ENCODE assay signal across 8 mouse cellular contexts in the genomic region with DNA sequence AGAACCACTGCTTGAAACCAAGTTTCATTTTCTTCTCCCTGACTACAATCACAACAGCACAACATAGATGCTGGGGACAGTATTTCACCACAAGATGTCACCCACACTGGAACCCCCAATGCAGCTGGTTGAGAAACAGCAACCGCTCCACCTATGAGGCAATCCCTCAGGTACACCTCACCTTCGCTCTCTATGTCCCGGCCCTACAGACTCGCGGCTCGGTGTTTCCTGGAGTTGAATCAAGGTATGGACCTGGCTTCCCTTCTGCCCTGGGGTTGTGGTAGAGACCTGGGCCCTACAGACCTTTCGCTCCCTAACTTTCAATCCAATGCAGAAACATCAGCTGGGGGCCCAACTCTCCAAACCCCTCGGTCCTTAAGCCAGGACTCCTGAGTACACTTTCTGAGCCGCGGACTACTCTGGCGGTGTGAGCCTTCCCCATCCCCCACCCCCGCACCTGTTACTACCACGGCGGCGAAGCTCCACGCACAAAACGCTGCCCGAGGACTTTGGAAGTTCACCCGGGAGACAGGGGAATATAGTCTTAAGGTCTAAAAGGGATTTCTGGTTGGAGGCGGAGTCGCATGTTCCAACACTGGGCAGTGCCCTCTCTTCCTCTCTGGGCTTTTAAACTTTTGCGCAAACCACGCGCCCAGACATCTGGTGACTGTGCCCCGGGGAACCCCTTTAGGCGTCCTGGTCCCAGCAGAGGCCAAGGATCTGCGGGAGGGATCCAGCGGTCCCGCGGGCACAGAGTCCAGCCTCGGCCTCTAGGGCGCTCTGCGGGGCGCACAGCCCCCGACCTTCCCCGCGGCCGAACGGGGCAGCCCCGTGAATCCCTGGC. TPM values are rescaled to one million over a fixed set of nuclear protein-coding genes. Genes with fewer than 3 reads are reported as not detected.
DNase-seq lines count a peak whose midpoint lies in the region; ATAC-seq and TF ChIP-seq lines count a peak whose summit lies in the region.

No protein-coding gene starts in this region.

- peak overlapping the region; percentile 80 for H3K4me3 ChIP-seq in gastrocnemius, adult 2 months
- peak overlapping the region; percentile 71 for H3K4me3 ChIP-seq in heart, postnatal 0 days (ENCODE audit: low read depth, low read length)
- peak overlapping the region; percentile 72 for H3K4me3 ChIP-seq in liver, embryonic 12.5 days
- H3K4me3 ChIP-seq in neural tube, embryonic 15.5 days (replicated peaks), result peak overlapping the region; percentile 48

- H3K27me3 ChIP-seq in heart, postnatal 0 days (ENCODE audit: control insufficient read depth, insufficient read depth, low read length), result no peaks in the 10 kb centered on the region
- H3K27me3 ChIP-seq in liver, embryonic 12.5 days (replicated peaks), result no peaks in the 10 kb centered on the region
- peaks cover 30% of the 10 kb centered on the region for H3K27me3 ChIP-seq in neural tube, embryonic 15.5 days (replicated peaks)

- whole genome bisulfite sequencing in heart, postnatal 0 days, result 9% methylated on average over 39 of the region's 40 CpGs
- WGBS in liver, embryonic 12.5 days (ENCODE audit: insufficient replicate concordance), result 4% methylated on average over 40 of the region's 40 CpGs
- 7% methylated on average over 39 of the region's 40 CpGs for WGBS in neural tube, embryonic 15.5 days

- intact Hi-C loops in gastrocnemius, adult 2 months (cut with DNase I), result no loop called here

- H3K9me3 ChIP-seq in heart, postnatal 0 days (replicated peaks; ENCODE audit: control insufficient read depth, low read length), result no peaks in the 10 kb centered on the region
- no peaks in the 10 kb centered on the region for H3K9me3 ChIP-seq in liver, embryonic 12.5 days (replicated peaks)
- H3K9me3 ChIP-seq in neural tube, embryonic 15.5 days (replicated peaks), result no peaks in the 10 kb centered on the region

- no peak for TF ChIP-seq EP300 in heart, postnatal 0 days (IDR thresholded peaks at IDR 0.05; ENCODE audit: low read depth)

- peak overlapping the region; percentile 77 for H3K9ac ChIP-seq in heart, postnatal 0 days (replicated peaks; ENCODE audit: low read depth, low read length)
- peak overlapping the region; percentile 91 for H3K9ac ChIP-seq in liver, embryonic 12.5 days
- H3K9ac ChIP-seq in neural tube, embryonic 15.5 days (replicated peaks), result peak overlapping the region; percentile 47

- no peaks in the 10 kb centered on the region for H3K36me3 ChIP-seq in heart, postnatal 0 days (replicated peaks; ENCODE audit: control insufficient read depth, insufficient read depth, low read length)
- H3K36me3 ChIP-seq in liver, embryonic 12.5 days, result no peaks in the 10 kb centered on the region
- H3K36me3 ChIP-seq in neural tube, embryonic 15.5 days, result no peaks in the 10 kb centered on the region

- peak; percentile 9 for ATAC-seq in heart, postnatal 0 days (ENCODE audit: insufficient read depth, low read depth)
- ATAC-seq in liver, embryonic 12.5 days, result no peak; the same call in none of the 2 replicates
- ATAC-seq in neural tube, embryonic 15.5 days (ENCODE audit: low FRiP score), result no peak

- peak overlapping the region; percentile 85 for H3K4me2 ChIP-seq in heart, postnatal 0 days (ENCODE audit: low read depth, low read length)
- H3K4me2 ChIP-seq in liver, embryonic 12.5 days, result peak overlapping the region; percentile 88
- peak overlapping the region; percentile 75 for H3K4me2 ChIP-seq in neural tube, embryonic 15.5 days

- peak; percentile 69 for DNase-seq in gastrocnemius, adult 2 months
- no peak for DNase-seq in gastrocnemius, postnatal 25 days
- DNase-seq in R1 (ENCODE audit: low read depth, low spot score), result peak; percentile 27
- DNase-seq in heart, postnatal 0 days (ENCODE audit: low spot score), result no peak
- no peak for DNase-seq in Muller cell, postnatal 12 days (ENCODE audit: inconsistent ontology term)
- no peak for DNase-seq in retina, embryonic 14.5 days (ENCODE audit: low spot score)

- TF ChIP-seq CTCF in gastrocnemius, adult 2 months (IDR thresholded peaks at IDR 0.05), result no peak; the same call in 1 of the 2 replicates
- TF ChIP-seq CTCF in heart, postnatal 0 days (IDR thresholded peaks at IDR 0.05; ENCODE audit: low read depth), result no peak

- H3K27ac ChIP-seq in gastrocnemius, adult 2 months, result peak overlapping the region; percentile 98
- H3K27ac ChIP-seq in heart, postnatal 0 days (ENCODE audit: low read depth), result peak overlapping the region; percentile 60
- peak overlapping the region; percentile 90 for H3K27ac ChIP-seq in liver, embryonic 12.5 days
- no peak overlapping the region for H3K27ac ChIP-seq in neural tube, embryonic 15.5 days (replicated peaks)

- H3K4me1 ChIP-seq in heart, postnatal 0 days (ENCODE audit: control insufficient read depth, insufficient read depth), result peaks cover 50% of the 10 kb centered on the region
- H3K4me1 ChIP-seq in liver, embryonic 12.5 days, result peaks cover 92% of the 10 kb centered on the region
- H3K4me1 ChIP-seq in neural tube, embryonic 15.5 days, result peaks cover 45% of the 10 kb centered on the region

RNA-seq across cellular contexts. Expression of a gene that starts 3.3 kb away (rescaled TPM):
- total RNA-seq in gastrocnemius, adult 2 months (2021), result 10 to 100 TPM; 11.6 to 14.4 TPM
- total RNA-seq in gastrocnemius, postnatal 25 days (2021), result 1 to 10 TPM; 6.3 to 7.5 TPM
- total RNA-seq in heart, postnatal 0 days (2014; rRNA removed; ENCODE audit: low replicate concordance), result 19.0 and 25.5 TPM in 2 replicates
- polyA plus RNA-seq in heart, postnatal 0 days (2015; fragmentation: Nextera tagmentation; extraction: Ambion mirVana), result 5.8 and 6.1 TPM in 2 replicates
- 8.0 and 8.5 TPM in 2 replicates for polyA plus RNA-seq in liver, embryonic 12.5 days (2016; fragmentation: Nextera tagmentation; extraction: Ambion mirVana)
- 1.4 and 4.0 TPM in 2 replicates for polyA plus RNA-seq in neural tube, embryonic 15.5 days (2015; fragmentation: Nextera tagmentation; extraction: Ambion mirVana)

RNA-seq across cellular contexts. Expression of a gene that starts 29.8 kb away (rescaled TPM):
- total RNA-seq in gastrocnemius, adult 2 months (2021), result 1 to 10 TPM in 1 of 2 experiments, not detected in 1; 1.0 TPM
- under 1 TPM in 1 of 2 experiments, not detected in 1; 0.35 TPM for total RNA-seq in gastrocnemius, postnatal 25 days (2021)
- not detected in 2 replicates for total RNA-seq in heart, postnatal 0 days (2014; rRNA removed; ENCODE audit: low replicate concordance)
- polyA plus RNA-seq in heart, postnatal 0 days (2015; fragmentation: Nextera tagmentation; extraction: Ambion mirVana), result 2.5 and 2.6 TPM in 2 replicates
- polyA plus RNA-seq in liver, embryonic 12.5 days (2016; fragmentation: Nextera tagmentation; extraction: Ambion mirVana), result 0.19 and 0.41 TPM in 2 replicates
- 3.1 and 3.4 TPM in 2 replicates for polyA plus RNA-seq in neural tube, embryonic 15.5 days (2015; fragmentation: Nextera tagmentation; extraction: Ambion mirVana)

RNA-seq across cellular contexts. Expression of a gene that starts 30.6 kb away (rescaled TPM):
- total RNA-seq in gastrocnemius, adult 2 months (2021), result 10 to 100 TPM in 1 of 2 experiments, 1 to 10 TPM in 1; 9.6 to 14.7 TPM
- 10 to 100 TPM in 1 of 2 experiments, 1 to 10 TPM in 1; 7.5 to 14.7 TPM for total RNA-seq in gastrocnemius, postnatal 25 days (2021)
- total RNA-seq in heart, postnatal 0 days (2014; rRNA removed; ENCODE audit: low replicate concordance), result 11.4 and 38.8 TPM in 2 replicates
- polyA plus RNA-seq in heart, postnatal 0 days (2015; fragmentation: Nextera tagmentation; extraction: Ambion mirVana), result 21.1 and 21.6 TPM in 2 replicates
- polyA plus RNA-seq in liver, embryonic 12.5 days (2016; fragmentation: Nextera tagmentation; extraction: Ambion mirVana), result 0.83 and 1.2 TPM in 2 replicates
- polyA plus RNA-seq in neural tube, embryonic 15.5 days (2015; fragmentation: Nextera tagmentation; extraction: Ambion mirVana), result 28.7 and 31.1 TPM in 2 replicates

RNA-seq across cellular contexts. Expression of a gene that starts 37.3 kb away (rescaled TPM):
- not detected for total RNA-seq in gastrocnemius, adult 2 months (2021)
- total RNA-seq in gastrocnemius, postnatal 25 days (2021), result not detected
- total RNA-seq in heart, postnatal 0 days (2014; rRNA removed; ENCODE audit: low replicate concordance), result not detected in 2 replicates
- not detected in 2 replicates for polyA plus RNA-seq in heart, postnatal 0 days (2015; fragmentation: Nextera tagmentation; extraction: Ambion mirVana)
- polyA plus RNA-seq in liver, embryonic 12.5 days (2016; fragmentation: Nextera tagmentation; extraction: Ambion mirVana), result not detected in 2 replicates
- polyA plus RNA-seq in neural tube, embryonic 15.5 days (2015; fragmentation: Nextera tagmentation; extraction: Ambion mirVana), result 0.34 and 0.49 TPM in 2 replicates

RNA-seq across cellular contexts. Expression of a gene that starts 42.3 kb away (rescaled TPM):
- 10 to 100 TPM; 19.4 to 22.9 TPM for total RNA-seq in gastrocnemius, adult 2 months (2021)
- total RNA-seq in gastrocnemius, postnatal 25 days (2021), result 10 to 100 TPM; 17.9 to 20.4 TPM
- total RNA-seq in heart, postnatal 0 days (2014; rRNA removed; ENCODE audit: low replicate concordance), result 17.2 and 34.8 TPM in 2 replicates
- polyA plus RNA-seq in heart, postnatal 0 days (2015; fragmentation: Nextera tagmentation; extraction: Ambion mirVana), result 4.1 and 5.2 TPM in 2 replicates
- 40.0 and 40.2 TPM in 2 replicates for polyA plus RNA-seq in liver, embryonic 12.5 days (2016; fragmentation: Nextera tagmentation; extraction: Ambion mirVana)
- 19.2 and 32.4 TPM in 2 replicates for polyA plus RNA-seq in neural tube, embryonic 15.5 days (2015; fragmentation: Nextera tagmentation; extraction: Ambion mirVana)

Comparison
In these comparisons a context has a peak if more than half of its experiments do, and no peak if none do; other contexts are left out.
1. DNase-seq: peak in gastrocnemius, adult 2 months (single experiment) and R1 (single experiment); none in gastrocnemius, postnatal 25 days (single experiment), heart, postnatal 0 days (single experiment), Muller cell, postnatal 12 days (single experiment) and retina, embryonic 14.5 days (single experiment).
2. Peak in every context shown above with its lines, with median percentiles within 50 percentile points of each other: H3K4me3 ChIP-seq, H3K4me2 ChIP-seq and H3K9ac ChIP-seq.